Mouse (Mus musculus) hindbrain, embryonic 11.5 days (tissue): Measurements from ENCODE around the gene Ypel5. TPM values are rescaled to one million over a fixed set of nuclear protein-coding genes. Genes with fewer than 3 reads are reported as not detected.
A peak's percentile ranks its signal among the peaks of the same experiment; 100 is the strongest.

Experiments used
- ATAC-seq: fragments of 200-750 bp; cut with Nextera tagmentation; 2 replicates; pipeline ENCODE4 v1.8.0; 2017; ENCODE audit warnings: mild to moderate bottlenecking, moderate TSS enrichment, moderate library complexity; ENCODE audit not compliant: low FRiP score
- DNase-seq: peaks from one replicate; pipeline ENCODE4 v3.0.0-alpha.2; 2015; ENCODE audit warnings: low spot score
- H3K27ac ChIP-seq: fragments of 300-500 bp; sonication (generic); 2 replicates; pipeline ENCODE4 v1.5.1; 2014; ENCODE audit warnings: mild to moderate bottlenecking, low read depth, low read length
- H3K27me3 ChIP-seq: fragments of 300-500 bp; sonication (generic); 2 replicates; pipeline ENCODE4 v1.6.1; 2014; ENCODE audit warnings: mild to moderate bottlenecking, low read length, moderate library complexity, mixed read lengths; ENCODE audit not compliant: control insufficient read depth, insufficient read depth
- H3K36me3 ChIP-seq: fragments of 300-500 bp; sonication (generic); 2 replicates; pipeline ENCODE4 v1.6.1; 2014; ENCODE audit warnings: mild to moderate bottlenecking, low read length, moderate library complexity, mixed read lengths; ENCODE audit not compliant: control insufficient read depth, insufficient read depth
- H3K4me1 ChIP-seq: fragments of 300-500 bp; sonication (generic); replicated peaks from 2 replicates; pipeline ENCODE4 v1.6.1; 2014; ENCODE audit warnings: low read length, mixed read lengths; ENCODE audit not compliant: control insufficient read depth, insufficient read depth
- H3K4me2 ChIP-seq: fragments of 300-500 bp; sonication (generic); replicated peaks from 2 replicates; pipeline ENCODE4 v1.6.1; 2014; ENCODE audit warnings: mild to moderate bottlenecking, low read depth, low read length
- H3K4me3 ChIP-seq: fragments of 300-500 bp; sonication (generic); 2 replicates; pipeline ENCODE4 v1.5.1; 2014; ENCODE audit warnings: low read depth, low read length
- H3K9ac ChIP-seq: fragments of 300-500 bp; sonication (generic); 2 replicates; pipeline ENCODE4 v1.6.1; 2014; ENCODE audit warnings: low read depth, low read length
- H3K9me3 ChIP-seq: fragments of 300-500 bp; sonication (generic); 2 replicates; pipeline ENCODE4 v1.6.1; 2016; ENCODE audit warnings: low read length; ENCODE audit not compliant: control insufficient read depth
- WGBS: fragments of 180-500 bp; shearing (Covaris S2); extraction: QIAGEN DNeasy Blood & Tissue Kit; methylation state at CpG from one replicate; pipeline ENCODE4 v1.1.7; 2014; 5-methylcytosine and 5-hydroxymethylcytosine counted together
- polyA plus RNA-seq: library from polyadenylated mRNA; unstranded; fragments of >200 nt; fragmentation: Nextera tagmentation; extraction: Ambion mirVana; gene quantifications from 2 replicates; pipeline ENCODE4 v1.2.1, GENCODE M21; 2014

Gene Ypel5
- polyA plus RNA-seq, 1 experiment from 2014 or later, result 80.4 TPM

DNA sequence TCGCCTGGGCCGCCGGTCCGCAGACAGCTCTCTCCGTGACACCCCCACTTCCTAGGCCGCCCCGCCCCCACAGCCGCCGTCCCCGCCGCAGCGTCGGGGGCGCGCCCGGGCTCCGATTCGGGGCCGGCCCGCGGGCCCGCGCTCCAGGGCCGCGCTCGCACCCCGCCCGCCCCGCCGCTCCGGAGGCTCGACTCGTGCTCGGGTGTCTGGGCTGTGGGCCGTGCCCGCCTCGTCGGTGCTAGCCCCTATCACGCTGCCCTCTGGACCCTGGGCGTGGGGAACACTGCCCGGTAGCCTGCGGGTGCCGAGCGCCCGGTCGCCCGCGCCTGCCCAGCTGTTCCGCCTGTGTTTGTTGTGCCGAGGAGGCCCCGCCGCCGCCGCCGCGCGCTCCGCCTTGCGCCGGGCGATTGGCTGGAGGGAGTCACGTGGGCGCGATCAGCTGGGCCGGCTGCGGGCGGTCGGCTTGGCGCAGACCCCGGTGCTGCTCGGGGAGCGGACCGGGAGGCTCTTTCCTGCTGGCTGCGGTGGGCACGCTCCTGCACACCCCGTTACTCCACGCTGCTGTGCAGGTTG is 973 bp downstream of the Ypel5 start:
- peak overlapping the region; percentile 84 for H3K4me3 ChIP-seq
- under 1% methylated on average over 47 of the region's 77 CpGs for WGBS
- peak; percentile 69 for ATAC-seq
- H3K36me3 ChIP-seq, result no peaks in the 10 kb centered on the region
- H3K9me3 ChIP-seq, result no peaks in the 10 kb centered on the region
- H3K27ac ChIP-seq, result peak overlapping the region; percentile 93
- peak; percentile 93 for DNase-seq
- no peaks in the 10 kb centered on the region for H3K27me3 ChIP-seq
- H3K4me2 ChIP-seq, result peak overlapping the region; percentile 60
- H3K4me1 ChIP-seq, result no peaks in the 10 kb centered on the region
- peak overlapping the region; percentile 92 for H3K9ac ChIP-seq

DNA sequence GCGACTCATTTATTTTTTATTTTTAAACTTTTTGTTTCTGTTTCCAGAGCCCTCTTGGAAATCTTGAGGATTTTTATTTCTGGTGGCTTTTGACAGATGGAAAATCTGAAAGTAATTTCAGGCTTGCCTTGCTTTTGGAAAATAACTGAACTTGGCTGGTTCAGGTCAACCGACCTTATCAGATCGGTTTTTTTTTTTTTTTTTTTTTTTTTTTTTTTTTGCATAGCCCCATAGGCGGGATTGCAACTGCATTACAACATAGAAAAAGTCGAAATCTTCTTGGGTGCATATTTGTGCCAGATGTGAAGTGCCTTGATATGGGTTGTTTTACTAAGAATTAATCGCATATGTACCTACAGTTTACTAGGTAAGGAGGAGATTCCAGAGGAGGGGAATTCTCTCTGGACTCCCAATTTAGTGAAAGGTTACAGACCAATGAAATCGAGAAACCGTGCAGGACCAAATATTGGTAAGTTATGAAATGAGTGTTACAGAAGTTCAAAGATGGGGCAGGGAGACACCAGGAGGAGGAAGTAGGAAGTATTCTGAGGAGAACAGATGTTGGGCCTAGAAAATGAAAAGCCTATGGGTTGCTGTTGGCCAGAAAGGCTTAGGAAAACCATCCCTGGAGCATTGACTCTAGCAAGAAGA is 1.7 kb downstream of the Ypel5 start:
- ATAC-seq (no peak), DNase-seq (no peak)
- Histone ChIP-seq H3K27me3 (no peaks in the 10 kb centered on the region), H3K4me1 (no peaks in the 10 kb centered on the region), H3K4me3 (peak overlapping the region; percentile 84), H3K4me2 (peak overlapping the region; percentile 60), H3K9ac (peak overlapping the region; percentile 92; the same call in 1 of the 2 replicates), H3K9me3 (no peaks in the 10 kb centered on the region), H3K36me3 (no peaks in the 10 kb centered on the region), H3K27ac (no peak overlapping the region)
- WGBS, result 25% methylated on average over 8 of the region's 8 CpGs

DNA sequence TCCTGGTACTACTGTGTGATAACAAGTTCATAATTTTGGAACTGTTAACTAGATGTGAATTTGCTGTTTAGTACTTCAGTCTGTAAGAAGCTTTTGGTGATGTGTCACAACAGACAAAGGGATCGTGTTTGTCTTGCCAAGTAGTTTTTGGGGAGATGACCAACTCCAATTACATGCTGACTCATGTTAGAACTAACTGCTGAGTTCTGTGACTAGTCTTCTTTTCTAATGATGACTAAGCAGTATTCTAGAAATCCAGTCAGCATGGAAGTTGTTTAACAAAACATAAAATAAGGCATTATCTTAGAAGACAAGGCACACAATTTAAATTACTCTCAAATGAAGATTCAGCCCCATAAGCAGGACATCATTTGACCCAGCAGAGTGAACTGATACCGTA is 2.7 kb downstream of the Ypel5 start:
- Histone ChIP-seq H3K9ac (no peak overlapping the region), H3K4me3 (no peak overlapping the region), H3K36me3 (no peaks in the 10 kb centered on the region), H3K9me3 (no peaks in the 10 kb centered on the region), H3K27me3 (no peaks in the 10 kb centered on the region), H3K4me2 (no peak overlapping the region), H3K27ac (no peak overlapping the region), H3K4me1 (no peaks in the 10 kb centered on the region)
- DNase-seq (no peak), ATAC-seq (no peak)
- 86% methylated on average over 2 of the region's 2 CpGs for WGBS

DNA sequence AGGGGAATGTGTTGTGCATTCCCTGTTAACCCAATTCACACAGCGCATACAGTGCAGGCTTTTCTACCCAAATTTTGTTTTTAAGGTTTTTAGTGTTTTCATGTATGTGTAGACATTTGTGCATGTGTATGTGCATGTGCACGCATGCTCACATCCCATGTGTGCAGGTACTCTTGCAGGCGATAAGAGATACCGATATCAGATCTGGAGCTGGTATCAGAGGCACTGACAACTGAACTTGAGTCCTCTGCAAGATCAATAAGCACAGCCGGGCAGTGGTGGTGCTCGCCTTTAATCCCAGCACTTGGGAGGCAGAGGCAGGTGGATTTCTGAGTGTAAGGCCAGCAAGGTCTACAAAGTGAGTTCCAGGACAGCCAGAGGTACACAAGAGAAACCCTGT is 8.1 kb downstream of the Ypel5 start:
- DNase-seq (no peak), ATAC-seq (no peak)
- Histone ChIP-seq H3K4me1 (no peaks in the 10 kb centered on the region), H3K36me3 (no peaks in the 10 kb centered on the region), H3K27ac (no peak overlapping the region), H3K4me3 (no peak overlapping the region), H3K9me3 (no peaks in the 10 kb centered on the region), H3K4me2 (no peak overlapping the region), H3K27me3 (no peaks in the 10 kb centered on the region), H3K9ac (no peak overlapping the region)
- 96% methylated on average over 6 of the region's 6 CpGs for WGBS

DNA sequence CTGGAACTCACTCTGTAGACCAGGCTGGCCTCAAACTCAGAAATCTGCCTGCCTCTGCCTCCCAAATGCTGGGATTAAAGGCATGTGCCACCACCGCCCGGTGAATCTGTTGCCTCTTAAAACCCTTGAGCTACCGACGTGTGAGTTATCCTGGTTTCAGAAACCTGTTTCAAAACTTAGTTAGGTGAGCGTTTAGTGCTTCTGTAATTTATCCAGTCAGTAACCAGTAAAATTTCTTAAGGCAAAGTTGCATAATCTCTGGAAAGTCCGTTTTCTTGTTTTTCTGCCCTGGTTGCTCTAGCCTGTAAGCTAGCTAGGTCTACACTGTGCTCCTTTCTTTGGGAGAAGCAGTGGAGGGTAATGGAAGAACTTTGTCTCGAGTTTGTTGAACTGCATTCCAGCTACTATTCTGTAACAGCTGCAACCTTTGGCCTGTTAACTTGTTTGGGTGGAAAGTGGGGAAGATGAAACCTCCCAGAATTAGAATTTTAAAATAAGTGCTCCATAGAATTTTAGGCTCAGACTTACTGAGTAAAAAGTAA is 8.8 kb downstream of the Ypel5 start:
- no peak for DNase-seq
- Histone ChIP-seq H3K4me3 (no peak overlapping the region), H3K27ac (no peak overlapping the region), H3K4me1 (no peaks in the 10 kb centered on the region), H3K4me2 (no peak overlapping the region), H3K9ac (no peak overlapping the region), H3K36me3 (no peaks in the 10 kb centered on the region), H3K27me3 (no peaks in the 10 kb centered on the region), H3K9me3 (no peaks in the 10 kb centered on the region)
- WGBS, result 85% methylated on average over 7 of the region's 7 CpGs
- no peak for ATAC-seq

DNA sequence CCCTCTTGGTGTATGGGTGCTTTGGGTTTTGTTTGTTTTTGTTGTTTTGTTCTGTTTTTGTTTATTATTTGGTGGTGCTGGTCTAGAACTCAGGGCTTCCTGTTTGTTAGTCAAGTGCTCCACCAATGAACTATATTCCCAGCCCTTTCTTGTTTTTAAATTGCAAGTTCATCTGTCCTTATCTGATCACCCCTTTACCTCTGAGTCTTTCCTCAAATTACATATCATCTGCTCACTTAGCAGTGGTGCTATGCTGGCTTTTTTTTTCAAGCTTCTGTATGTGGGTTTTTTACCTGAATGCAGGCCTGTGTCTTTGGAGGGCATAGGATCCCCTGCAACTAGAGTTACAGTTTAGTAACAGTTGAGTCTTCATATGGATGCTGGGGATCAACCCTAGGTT is 9.3 kb downstream of the Ypel5 start:
- no peaks in the 10 kb centered on the region for H3K9me3 ChIP-seq
- H3K36me3 ChIP-seq, result no peaks in the 10 kb centered on the region
- ATAC-seq (no peak), DNase-seq (no peak)
- H3K4me2 ChIP-seq, result no peak overlapping the region
- no peak overlapping the region for H3K9ac ChIP-seq
- no peak overlapping the region for H3K27ac ChIP-seq
- H3K27me3 ChIP-seq, result no peaks in the 10 kb centered on the region
- H3K4me1 ChIP-seq, result no peaks in the 10 kb centered on the region
- H3K4me3 ChIP-seq, result no peak overlapping the region

DNA sequence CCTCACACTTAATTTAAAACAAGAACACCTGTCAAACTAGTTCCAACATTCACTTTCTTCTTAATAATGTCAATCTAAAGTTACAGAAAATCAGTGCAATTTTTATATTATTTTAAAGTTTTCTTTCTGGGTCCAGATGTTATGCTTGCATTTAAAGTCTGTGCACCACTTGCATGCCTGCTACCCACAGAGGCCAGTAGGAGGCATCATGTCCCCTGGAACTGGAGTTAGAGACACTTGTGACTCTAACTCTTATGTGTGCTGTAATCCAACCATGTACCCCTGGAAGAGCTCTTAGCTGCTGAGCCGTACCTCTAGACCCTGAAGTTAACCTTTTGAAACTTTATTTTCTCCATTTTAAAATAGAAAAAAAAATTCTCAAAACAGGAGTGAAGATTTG is 19.0 kb downstream of the Ypel5 start:
- no peaks in the 10 kb centered on the region for H3K27me3 ChIP-seq
- no peak overlapping the region for H3K4me3 ChIP-seq
- ATAC-seq (no peak), DNase-seq (no peak)
- H3K9me3 ChIP-seq, result no peaks in the 10 kb centered on the region
- H3K27ac ChIP-seq, result no peak overlapping the region
- H3K4me1 ChIP-seq, result no peaks in the 10 kb centered on the region
- H3K4me2 ChIP-seq, result no peak overlapping the region
- no peaks in the 10 kb centered on the region for H3K36me3 ChIP-seq
- H3K9ac ChIP-seq, result no peak overlapping the region
- 85% methylated on average over 1 of the region's 1 CpGs for WGBS

DNA sequence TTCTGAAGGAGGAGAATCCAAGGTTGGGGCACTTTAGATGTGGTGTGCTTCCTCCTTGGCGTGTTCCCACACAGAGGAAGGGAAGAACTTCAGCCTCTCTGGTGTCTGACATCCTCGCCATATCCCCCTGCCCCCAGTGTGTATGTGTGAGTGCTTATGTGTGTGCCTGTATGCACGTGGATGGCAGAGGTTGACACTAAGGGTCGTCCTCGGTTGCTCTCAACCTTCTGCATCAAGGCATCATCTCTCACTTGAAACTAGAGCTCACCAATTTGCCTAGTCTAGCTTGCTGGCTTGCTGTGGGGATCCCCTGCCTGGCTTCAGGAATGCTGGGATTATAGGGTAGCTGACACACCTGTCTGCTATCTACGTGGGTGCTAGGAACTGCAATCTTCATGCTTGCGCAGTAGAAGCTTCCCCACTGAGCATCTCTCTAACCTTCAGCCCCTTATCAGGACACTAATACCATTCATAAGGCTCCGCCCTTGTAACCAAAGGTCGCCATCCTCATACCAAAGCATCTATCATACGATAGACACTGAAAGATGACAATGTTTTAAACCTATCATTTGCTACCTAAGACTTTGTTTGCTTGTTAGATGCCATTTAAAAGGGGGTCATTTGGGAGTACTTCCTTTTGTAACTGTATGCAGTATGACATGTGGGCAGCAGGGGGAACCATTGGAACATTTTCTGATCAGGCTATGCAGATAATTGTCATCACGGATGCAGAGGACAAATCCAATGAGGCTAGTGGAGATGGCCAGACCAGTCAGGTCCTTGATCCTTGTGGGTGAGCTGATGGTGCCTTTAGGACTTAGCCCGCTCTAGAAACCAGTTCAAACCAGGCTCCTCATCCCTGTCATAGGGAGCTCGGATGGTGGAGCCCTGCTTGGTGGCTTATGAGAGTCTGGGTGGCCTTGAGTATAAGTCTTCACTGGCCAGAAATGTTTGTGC is 21.7 kb downstream of the Ypel5 start:
- ATAC-seq (peak; percentile 68), DNase-seq (peak; percentile 75)
- Histone ChIP-seq H3K27me3 (no peaks in the 10 kb centered on the region), H3K9ac (no peak overlapping the region), H3K4me1 (no peaks in the 10 kb centered on the region), H3K9me3 (no peaks in the 10 kb centered on the region), H3K27ac (no peak overlapping the region), H3K4me3 (no peak overlapping the region), H3K36me3 (no peaks in the 10 kb centered on the region), H3K4me2 (no peak overlapping the region)
- 61% methylated on average over 13 of the region's 13 CpGs for WGBS
